ENCODE assay signal across 8 mouse cellular contexts in genomic region chr9:45955107-45955963, GRCm38 (mm10). TPM values are rescaled to one million over a fixed set of nuclear protein-coding genes. Genes with fewer than 3 reads are reported as not detected.
DNase-seq lines count a peak whose midpoint lies in the region; ATAC-seq lines count a peak whose summit lies in the region.

Gene Sidt2 (minus strand): TSS chr9:45955258.

- ATAC-seq in hindbrain, embryonic 13.5 days (ENCODE audit: low FRiP score): peak; percentile 95

- H3K27me3 ChIP-seq in hindbrain, embryonic 13.5 days: no peaks in the 10 kb centered on the region

- peak within 1 kb of the TSS; percentile 97 for H3K4me2 ChIP-seq in hindbrain, embryonic 13.5 days

- peaks cover 21% of the 10 kb centered on the region for H3K36me3 ChIP-seq in hindbrain, embryonic 13.5 days

- under 1% methylated on average over 48 of the region's 48 CpGs for WGBS in hindbrain, embryonic 13.5 days

- H3K9ac ChIP-seq in hindbrain, embryonic 13.5 days: peak within 1 kb of the TSS; percentile 95

- peak within 1 kb of the TSS; percentile 91 for H3K27ac ChIP-seq in hindbrain, embryonic 13.5 days

- peak; percentile 90 for DNase-seq in T-cell, adult 2 months (ENCODE audit: low spot score)
- DNase-seq in cerebellum, postnatal 25 days: peak; percentile 93 to 94
- DNase-seq in frontal cortex, postnatal 25 days (ENCODE audit: low spot score in 2 of 2): peak; percentile 74 to 79
- DNase-seq in layer of hippocampus, postnatal 14 days (ENCODE audit: low spot score in 2 of 2): peak; percentile 86 to 92
- peak; percentile 93 for DNase-seq in lung, postnatal 10 days
- DNase-seq in ovary, postnatal 36 days (ENCODE audit: low spot score): peak; percentile 89
- DNase-seq in thymus, postnatal 25 days: peak; percentile 90

- H3K4me1 ChIP-seq in hindbrain, embryonic 13.5 days (replicated peaks): peaks cover 48% of the 10 kb centered on the region

- H3K4me3 ChIP-seq in hindbrain, embryonic 13.5 days: peak within 1 kb of the TSS; percentile 86

- H3K9me3 ChIP-seq in hindbrain, embryonic 13.5 days: no peaks in the 10 kb centered on the region

RNA-seq across cellular contexts. Expression of gene Sidt2, which starts in this region (rescaled TPM):
- polyA plus RNA-seq in hindbrain, embryonic 13.5 days (2015; fragmentation: Nextera tagmentation; extraction: Ambion mirVana): 36.6 and 37.6 TPM in 2 replicates
- total RNA-seq in layer of hippocampus, postnatal 14 days (2021): 100 to 1,000 TPM; 112 to 121 TPM

Comparison
In these comparisons a context has a peak if more than half of its experiments do, and no peak if none do; other contexts are left out.
1. Peak in every context shown above with its lines: DNase-seq, ATAC-seq, H3K4me3 ChIP-seq and H3K27ac ChIP-seq.